Mouse (Mus musculus): ENCODE data around the gene Ddx27.

The Ddx27 gene

GRCm38 (mm10) chr2:167062965-167063880 lies 48.2 kb downstream of the Ddx27 start, which contains the start of gene Znfx1:
TSS of gene Znfx1 (minus strand) at chr2:167063015.
- DNase-seq (ENCODE audit: low read depth, low spot score) = peak; percentile 97

DNA sequence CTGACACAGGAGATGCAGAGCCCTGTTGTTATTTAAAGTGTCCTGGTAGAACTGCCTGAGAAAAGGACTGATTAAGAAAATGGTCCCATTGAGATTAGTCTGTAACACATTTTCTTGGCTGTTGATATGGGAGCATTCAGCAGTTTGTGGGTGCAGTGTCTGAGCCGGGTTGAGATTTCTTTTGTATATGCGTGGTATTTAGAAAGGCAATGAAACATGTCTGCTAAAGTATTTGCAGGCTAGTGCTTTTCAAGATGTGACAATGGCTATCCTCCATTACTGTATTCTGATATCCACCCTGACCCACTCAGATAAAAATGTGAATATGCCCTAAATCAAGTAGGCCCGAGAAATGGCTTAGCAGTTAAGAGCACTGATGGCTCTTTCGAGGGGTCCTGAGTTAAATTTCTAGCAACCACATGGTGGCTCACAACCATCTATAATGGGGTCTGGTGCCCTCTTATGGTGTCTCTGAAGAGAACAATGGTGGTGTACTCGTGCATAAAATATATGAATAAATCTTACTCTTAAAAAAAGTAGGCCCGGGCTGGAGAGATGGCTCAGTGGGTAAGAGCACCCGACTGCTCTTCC lies 49.0 kb downstream of the Ddx27 start:
- DNase-seq (ENCODE audit: low read depth, low spot score) = no peak

DNA sequence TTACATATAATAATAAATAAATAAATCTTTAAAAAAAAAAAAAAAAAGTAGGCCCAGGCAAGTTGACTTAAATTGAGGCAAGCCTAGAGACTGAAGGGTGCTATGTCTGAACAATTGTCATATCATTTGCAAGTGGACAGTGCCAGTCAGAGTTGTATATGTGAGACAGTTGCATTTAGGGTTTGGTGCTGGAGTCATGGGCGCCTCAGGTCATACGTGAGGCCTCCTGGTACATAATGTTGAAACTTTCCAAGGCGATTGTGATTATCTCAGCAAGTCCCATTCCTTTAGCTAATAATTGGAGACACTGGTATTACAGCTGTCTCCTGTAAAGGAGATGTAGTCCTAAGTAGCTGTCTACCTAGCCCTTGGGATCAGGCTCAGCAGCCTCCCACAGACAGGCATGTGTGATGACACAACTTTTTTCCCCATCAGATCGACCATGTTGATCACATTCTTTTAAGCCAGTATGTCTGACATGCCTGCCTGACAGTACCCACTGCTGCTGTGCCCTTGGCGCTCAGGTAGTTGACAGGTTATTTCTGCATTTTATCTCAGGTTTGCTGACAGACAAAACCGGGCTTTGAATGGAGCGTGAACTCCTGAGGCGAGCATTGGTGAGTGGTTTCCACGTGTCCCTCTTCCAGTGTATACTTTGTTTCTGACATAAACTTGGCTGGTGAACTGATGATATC lies 49.8 kb downstream of the Ddx27 start:
- no peak for DNase-seq (ENCODE audit: low read depth, low spot score)

DNA sequence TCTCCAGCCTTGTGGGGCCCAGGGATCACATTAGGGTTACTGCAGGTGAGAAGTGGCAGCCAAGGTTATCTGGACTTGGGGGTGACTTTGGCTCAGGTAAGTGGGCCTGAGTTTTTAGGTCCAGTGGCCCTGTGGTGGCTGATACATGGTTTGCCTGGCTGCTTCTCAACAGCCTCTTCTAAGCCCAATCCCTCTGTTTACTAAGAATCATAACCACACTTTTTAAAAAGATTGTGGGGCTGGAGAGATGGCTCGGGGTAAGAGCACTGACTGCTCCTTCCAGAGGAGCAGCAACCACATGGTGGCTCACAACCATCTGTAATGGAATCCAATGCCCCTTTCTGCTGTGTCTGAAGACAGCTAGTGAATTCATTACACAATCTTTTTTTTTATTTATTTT lies 51.0 kb downstream of the Ddx27 start:
- DNase-seq (ENCODE audit: low read depth, low spot score) = no peak

DNA sequence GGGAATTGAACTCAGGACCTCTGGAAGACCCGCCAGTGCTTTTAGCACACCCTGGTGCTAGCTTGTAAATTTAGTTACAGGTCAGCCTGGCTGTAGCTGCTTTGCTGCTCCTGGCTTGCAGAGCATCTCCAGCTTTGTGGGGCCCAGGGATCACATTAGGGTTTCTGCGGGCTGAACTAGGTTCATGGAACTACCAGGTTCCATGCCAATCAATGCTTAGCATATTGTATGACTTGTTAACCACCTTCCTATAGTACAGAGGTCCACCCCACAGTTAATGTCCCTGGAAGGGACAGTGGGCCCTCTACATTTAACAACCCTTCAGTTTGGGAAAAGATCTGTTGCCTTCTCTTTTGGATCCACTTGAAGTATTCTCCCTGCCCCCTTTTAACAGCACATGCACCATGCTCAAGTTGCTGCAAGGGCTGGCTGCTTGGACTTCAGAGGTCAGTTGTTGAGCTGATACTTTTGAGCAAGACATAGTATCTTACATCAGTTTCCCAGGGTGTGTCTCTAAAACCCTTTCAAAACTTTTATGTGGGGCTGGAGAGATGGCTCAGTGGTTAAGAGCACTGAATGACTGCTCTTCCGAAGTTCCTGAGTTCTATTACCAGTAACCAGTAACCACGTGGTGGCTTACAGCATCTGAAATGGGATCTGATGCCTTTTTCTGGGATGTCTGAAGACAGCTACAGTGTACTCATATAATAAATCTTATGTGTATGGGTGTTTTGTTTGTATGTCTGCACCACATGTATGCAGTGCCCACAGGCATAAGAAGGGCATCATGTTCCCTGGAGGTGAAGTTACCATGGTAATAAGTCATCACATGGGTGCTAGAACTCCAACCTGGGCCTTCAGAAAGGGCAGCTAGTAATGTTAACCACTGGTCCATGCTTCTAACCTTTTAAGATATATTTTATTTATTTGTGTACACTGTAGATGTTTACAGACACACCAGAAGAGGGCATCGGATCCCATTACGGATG lies 51.8 kb downstream of the Ddx27 start:
- no peak for DNase-seq (ENCODE audit: low read depth, low spot score)

DNA sequence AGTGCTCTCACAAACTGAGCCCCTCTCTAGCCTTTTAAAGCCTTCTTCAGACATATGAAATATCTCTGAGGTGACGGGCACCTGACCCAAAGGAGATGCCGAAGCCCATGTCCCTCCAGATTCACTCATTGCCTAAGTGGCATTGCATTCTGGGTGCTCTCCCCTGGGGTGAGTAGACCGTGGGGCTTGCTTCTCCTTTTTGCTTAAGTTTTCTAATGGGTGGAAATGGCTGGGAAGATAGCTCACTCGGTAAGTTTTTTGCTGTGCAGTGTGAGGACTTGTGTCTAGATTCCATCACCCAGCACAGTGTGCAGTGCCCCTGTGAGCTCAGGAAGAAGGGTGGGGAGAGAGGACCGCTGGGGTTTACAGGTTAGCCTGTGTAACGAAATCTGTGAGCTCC lies 52.6 kb downstream of the Ddx27 start:
- no peak for DNase-seq (ENCODE audit: low read depth, low spot score)

DNA sequence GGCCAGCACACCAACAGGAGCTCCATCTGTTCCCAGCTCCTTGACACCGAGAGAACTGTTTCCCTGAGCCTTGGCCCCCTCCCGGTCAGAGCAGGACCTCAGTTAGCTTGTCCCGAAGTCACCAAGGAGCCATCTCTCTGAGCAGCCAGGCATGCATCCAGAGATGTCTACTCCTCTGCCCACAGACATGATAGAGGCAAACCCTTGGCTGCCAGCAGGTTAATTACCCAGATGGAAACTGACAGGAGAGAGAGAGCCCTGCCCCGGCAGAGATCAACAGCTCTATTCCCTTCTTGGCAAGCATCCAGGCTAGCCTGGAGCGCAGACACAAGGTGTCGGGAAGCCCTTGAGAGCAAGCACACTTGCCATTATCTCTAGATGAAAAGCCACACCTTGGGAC lies 55.3 kb downstream of the Ddx27 start:
- no peak for DNase-seq (ENCODE audit: low read depth, low spot score)

DNA sequence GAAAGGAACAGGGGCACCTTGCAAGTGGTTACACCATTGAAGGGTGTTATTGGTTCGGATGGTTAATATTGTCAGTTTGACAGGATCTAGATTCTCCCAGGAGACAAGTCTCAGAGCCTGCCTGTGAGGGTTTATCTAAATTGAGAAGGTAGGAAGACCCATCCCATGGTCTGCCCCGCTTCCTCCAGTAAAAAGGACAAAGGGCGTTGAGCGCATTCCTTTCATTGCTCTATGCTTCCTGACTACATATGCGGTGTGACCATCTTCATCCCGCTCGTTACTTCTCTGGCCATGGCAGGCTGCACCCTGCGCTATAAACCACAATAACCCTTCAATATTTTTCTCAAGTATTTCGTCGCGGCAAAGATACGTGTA lies 56.3 kb downstream of the Ddx27 start:
- DNase-seq (ENCODE audit: low read depth, low spot score) = no peak

- DNase-seq (ENCODE audit: low read depth, low spot score) = peak; percentile 97
Observed at GRCm38 (mm10) chr2:167071641-167072601, 56.9 kb downstream of the Ddx27 start.

- DNase-seq (ENCODE audit: low read depth, low spot score) = no peak
Observed at GRCm38 (mm10) chr2:167074587-167074986, 59.6 kb downstream of the Ddx27 start.

DNA sequence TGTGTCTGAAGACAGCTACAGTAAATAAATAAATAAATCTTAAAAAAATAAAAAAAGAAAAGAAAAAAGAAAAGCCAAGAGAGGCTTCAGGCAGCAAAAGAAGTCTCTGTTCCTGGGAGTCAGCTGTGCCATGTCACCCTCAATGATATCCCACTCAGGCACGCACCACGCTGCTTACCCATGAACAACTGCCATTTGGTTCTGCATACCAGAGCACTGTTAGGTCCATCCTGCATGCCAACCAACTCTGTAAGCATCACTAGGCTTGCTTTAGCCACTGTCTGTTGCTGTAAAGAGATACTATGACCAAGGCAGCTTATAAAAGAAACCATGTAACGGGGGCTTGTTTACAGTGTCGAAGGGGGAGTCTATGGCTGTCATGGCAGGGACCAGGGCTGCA lies 61.4 kb downstream of the Ddx27 start:
- no peak for DNase-seq (ENCODE audit: low read depth, low spot score)

DNA sequence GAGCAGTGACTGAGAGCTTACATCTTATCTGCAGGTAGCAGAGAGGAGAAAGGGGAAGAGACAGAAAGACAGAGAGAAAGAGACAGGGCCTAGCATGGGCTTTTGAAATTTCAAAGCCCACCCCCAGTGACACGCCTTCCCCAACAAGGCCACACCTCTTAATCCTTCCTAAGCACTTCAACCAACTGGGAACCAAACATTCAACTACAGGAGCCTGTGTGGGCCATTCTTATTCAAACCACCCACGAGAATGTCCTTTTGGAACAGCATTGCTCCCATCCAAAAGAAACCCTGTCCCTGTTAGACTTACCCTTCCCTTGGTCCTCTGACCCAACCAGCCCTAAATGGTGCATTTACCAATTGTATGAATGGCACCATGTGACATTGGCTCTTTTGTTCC lies 61.8 kb downstream of the Ddx27 start:
- DNase-seq (ENCODE audit: low read depth, low spot score) = no peak

- no peak for DNase-seq (ENCODE audit: low read depth, low spot score)
Observed at GRCm38 (mm10) chr2:167077199-167077962, 62.4 kb downstream of the Ddx27 start.

- DNase-seq (ENCODE audit: low read depth, low spot score) = no peak
Observed at GRCm38 (mm10) chr2:167078486-167078885, 63.5 kb downstream of the Ddx27 start.

DNA sequence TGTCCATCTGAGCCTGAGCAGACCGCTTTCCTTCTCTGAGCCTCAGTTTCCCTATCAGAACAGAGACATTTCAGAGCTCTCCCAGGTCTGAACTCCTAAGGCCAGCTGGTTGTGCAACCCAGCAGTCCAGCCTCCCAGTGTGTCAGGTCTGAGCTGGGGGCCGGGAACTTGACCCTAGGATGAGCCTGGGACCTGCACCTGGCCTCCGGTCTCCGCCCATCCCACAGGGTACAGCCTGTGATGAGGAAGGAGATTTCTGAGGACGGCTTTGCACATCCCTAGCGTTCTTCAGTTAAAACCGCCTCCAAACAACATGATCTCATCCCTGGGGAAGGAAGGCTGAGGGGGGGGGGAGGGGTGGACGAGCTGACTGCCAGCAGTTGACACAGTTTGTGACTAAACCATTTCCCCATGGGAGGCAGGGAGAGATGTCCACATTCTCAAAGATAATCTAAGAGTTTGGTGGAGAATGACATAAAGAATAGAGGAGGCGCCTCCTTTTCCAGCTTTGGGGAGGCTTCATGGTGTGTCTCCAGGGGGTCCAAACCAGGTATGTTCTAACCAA lies 64.0 kb downstream of the Ddx27 start:
- DNase-seq (ENCODE audit: low read depth, low spot score) = no peak

GRCm38 (mm10) chr2:167079535-167080257 lies 64.7 kb downstream of the Ddx27 start:
- DNase-seq (ENCODE audit: low read depth, low spot score) = peak; percentile 69

DNA sequence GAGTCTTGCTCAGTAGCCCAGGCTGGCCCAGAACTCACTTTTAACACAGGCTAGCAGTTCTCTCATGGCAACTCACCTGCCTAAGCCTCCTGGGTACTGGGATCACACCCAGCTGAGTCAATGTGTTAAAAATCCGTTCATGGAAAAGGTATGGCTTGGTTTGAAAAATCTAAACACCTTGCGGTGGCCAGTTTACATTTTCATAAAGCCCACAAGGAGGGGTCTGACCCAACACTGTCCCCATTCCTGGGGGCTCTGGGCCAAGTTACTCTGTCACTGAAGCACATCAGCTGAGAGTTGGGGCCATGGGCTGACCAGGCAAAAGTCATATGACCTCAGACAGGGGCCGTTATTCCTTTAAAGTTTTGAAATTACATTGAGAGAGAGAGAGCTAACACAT lies 65.4 kb downstream of the Ddx27 start:
- DNase-seq (ENCODE audit: low read depth, low spot score) = no peak

GRCm38 (mm10) chr2:167081135-167081534 lies 66.1 kb downstream of the Ddx27 start:
- DNase-seq (ENCODE audit: low read depth, low spot score) = no peak
